Mouse (Mus musculus) midbrain, embryonic 10.5 days (tissue): ENCODE measurements at regions not wholly inside any gene's neighbourhood (a gene's known extent, or its start where the extent isn't known, plus 50 kb on each side); places are given as distances from the start of the nearest gene placed in this dataset.
A peak's percentile ranks its signal among the peaks of the same experiment; 100 is the strongest.

Experiments used
- DNase-seq: peaks from one replicate; pipeline ENCODE4 v3.0.0-alpha.2; 2017; ENCODE audit warnings: low spot score
- H3K27ac ChIP-seq: fragments of 300-500 bp; sonication (generic); replicated peaks from 2 replicates; pipeline ENCODE4 v1.5.1; 2016; ENCODE audit warnings: mild to moderate bottlenecking
- H3K27me3 ChIP-seq: fragments of 300-500 bp; sonication (generic); 2 replicates; pipeline ENCODE4 v1.6.1; 2016; ENCODE audit warnings: low read depth, mild to moderate bottlenecking; ENCODE audit not compliant: poor library complexity, severe bottlenecking
- H3K36me3 ChIP-seq: fragments of 300-500 bp; sonication (generic); 2 replicates; pipeline ENCODE4 v1.6.1; 2016; ENCODE audit warnings: mild to moderate bottlenecking, moderate library complexity
- H3K4me1 ChIP-seq: fragments of 300-500 bp; sonication (generic); 2 replicates; pipeline ENCODE4 v1.6.1; 2016
- H3K4me3 ChIP-seq: fragments of 300-500 bp; sonication (generic); 2 replicates; pipeline ENCODE4 v1.5.1; 2016; ENCODE audit warnings: mild to moderate bottlenecking, moderate library complexity
- H3K9me3 ChIP-seq: fragments of 300-500 bp; sonication (generic); replicated peaks from 2 replicates; pipeline ENCODE4 v1.6.1; 2016; ENCODE audit warnings: mild to moderate bottlenecking
- WGBS: fragments of 180-500 bp; shearing (Covaris S2); methylation state at CpG from one replicate; pipeline ENCODE4 v1.1.7; 2016; 5-methylcytosine and 5-hydroxymethylcytosine counted together

- Histone ChIP-seq H3K36me3 (no peaks in the 10 kb centered on the region), H3K4me1 (no peaks in the 10 kb centered on the region), H3K27me3 (no peaks in the 10 kb centered on the region), H3K27ac (no peak overlapping the region), H3K9me3 (no peaks in the 10 kb centered on the region), H3K4me3 (no peak overlapping the region)
- 91% methylated on average over 9 of the region's 9 CpGs for WGBS
- no peak for DNase-seq
Measured at GRCm38 (mm10) chr6:32739162-32739745, 151.3 kb upstream of the Plxna4 start.

GRCm38 (mm10) chr6:32728706-32729105 lies 140.7 kb upstream of the Plxna4 start:
- no peaks in the 10 kb centered on the region for H3K36me3 ChIP-seq
- 21% methylated on average over 2 of the region's 2 CpGs for WGBS
- H3K4me1 ChIP-seq = peaks cover 6% of the 10 kb centered on the region
- H3K27ac ChIP-seq = no peak overlapping the region
- H3K4me3 ChIP-seq = no peak overlapping the region
- H3K9me3 ChIP-seq = no peaks in the 10 kb centered on the region
- DNase-seq = no peak
- H3K27me3 ChIP-seq = no peaks in the 10 kb centered on the region

GRCm38 (mm10) chr6:32726571-32726970 lies 138.6 kb upstream of the Plxna4 start:
- Histone ChIP-seq H3K4me1 (peaks cover 6% of the 10 kb centered on the region), H3K27ac (no peak overlapping the region), H3K4me3 (no peak overlapping the region), H3K36me3 (no peaks in the 10 kb centered on the region), H3K27me3 (no peaks in the 10 kb centered on the region), H3K9me3 (no peaks in the 10 kb centered on the region)
- no peak for DNase-seq

GRCm38 (mm10) chr6:32717860-32718259 lies 129.9 kb upstream of the Plxna4 start:
- Histone ChIP-seq H3K27me3 (peaks cover 18% of the 10 kb centered on the region), H3K36me3 (no peaks in the 10 kb centered on the region), H3K9me3 (no peaks in the 10 kb centered on the region), H3K27ac (no peak overlapping the region), H3K4me1 (no peaks in the 10 kb centered on the region), H3K4me3 (no peak overlapping the region)
- DNase-seq = no peak
- 89% methylated on average over 5 of the region's 5 CpGs for whole genome bisulfite sequencing

GRCm38 (mm10) chr6:32715137-32715536 lies 127.1 kb upstream of the Plxna4 start:
- no peak for DNase-seq
- Histone ChIP-seq H3K27ac (no peak overlapping the region), H3K36me3 (no peaks in the 10 kb centered on the region), H3K4me1 (peaks cover 22% of the 10 kb centered on the region), H3K27me3 (peaks cover 33% of the 10 kb centered on the region), H3K4me3 (no peak overlapping the region), H3K9me3 (no peaks in the 10 kb centered on the region)
- 86% methylated on average over 1 of the region's 1 CpGs for WGBS

- peaks cover 27% of the 10 kb centered on the region for H3K4me1 ChIP-seq
- no peaks in the 10 kb centered on the region for H3K9me3 ChIP-seq
- H3K4me3 ChIP-seq = no peak overlapping the region
- WGBS = 6% methylated on average over 10 of the region's 10 CpGs
- H3K27ac ChIP-seq = no peak overlapping the region
- peak; percentile 73 for DNase-seq
- H3K36me3 ChIP-seq = no peaks in the 10 kb centered on the region
- peaks cover 51% of the 10 kb centered on the region for H3K27me3 ChIP-seq
Measured at GRCm38 (mm10) chr6:32710208-32710607, 122.2 kb upstream of the Plxna4 start.

- H3K4me1 ChIP-seq = peaks cover 27% of the 10 kb centered on the region
- no peak overlapping the region for H3K27ac ChIP-seq
- no peak for DNase-seq
- H3K4me3 ChIP-seq = no peak overlapping the region
- H3K27me3 ChIP-seq = peaks cover 51% of the 10 kb centered on the region
- H3K9me3 ChIP-seq = no peaks in the 10 kb centered on the region
- H3K36me3 ChIP-seq = no peaks in the 10 kb centered on the region
- 92% methylated on average over 8 of the region's 8 CpGs for WGBS
Measured at GRCm38 (mm10) chr6:32709566-32709965, 121.6 kb upstream of the Plxna4 start.

- Histone ChIP-seq H3K27me3 (peaks cover 29% of the 10 kb centered on the region), H3K4me3 (no peak overlapping the region), H3K9me3 (no peaks in the 10 kb centered on the region), H3K4me1 (peaks cover 27% of the 10 kb centered on the region), H3K27ac (no peak overlapping the region), H3K36me3 (no peaks in the 10 kb centered on the region)
- DNase-seq = no peak
- WGBS = 66% methylated on average over 1 of the region's 1 CpGs
Measured at GRCm38 (mm10) chr6:32707417-32707816, 119.4 kb upstream of the Plxna4 start.

- Histone ChIP-seq H3K27me3 (peaks cover 24% of the 10 kb centered on the region), H3K4me3 (no peak overlapping the region), H3K27ac (no peak overlapping the region), H3K4me1 (peaks cover 18% of the 10 kb centered on the region), H3K9me3 (no peaks in the 10 kb centered on the region), H3K36me3 (no peaks in the 10 kb centered on the region)
- WGBS = 13% methylated on average over 1 of the region's 1 CpGs
- DNase-seq = no peak
Measured at GRCm38 (mm10) chr6:32706376-32706775, 118.4 kb upstream of the Plxna4 start.

- Histone ChIP-seq H3K27me3 (peaks cover 4% of the 10 kb centered on the region; the same call in 1 of the 2 replicates), H3K4me1 (no peaks in the 10 kb centered on the region), H3K4me3 (no peak overlapping the region), H3K36me3 (no peaks in the 10 kb centered on the region), H3K9me3 (no peaks in the 10 kb centered on the region), H3K27ac (no peak overlapping the region)
- WGBS = 91% methylated on average over 8 of the region's 8 CpGs
- DNase-seq = no peak
Measured at GRCm38 (mm10) chr6:32703466-32703865, 115.5 kb upstream of the Plxna4 start.

GRCm38 (mm10) chr6:32702245-32702791 lies 114.3 kb upstream of the Plxna4 start:
- Histone ChIP-seq H3K9me3 (no peaks in the 10 kb centered on the region), H3K4me1 (no peaks in the 10 kb centered on the region), H3K4me3 (no peak overlapping the region), H3K27me3 (no peaks in the 10 kb centered on the region), H3K36me3 (no peaks in the 10 kb centered on the region), H3K27ac (no peak overlapping the region)
- no peak for DNase-seq
- WGBS = 93% methylated on average over 11 of the region's 11 CpGs

GRCm38 (mm10) chr6:32699811-32700210 lies 111.8 kb upstream of the Plxna4 start:
- Histone ChIP-seq H3K4me3 (no peak overlapping the region), H3K36me3 (no peaks in the 10 kb centered on the region), H3K4me1 (no peaks in the 10 kb centered on the region), H3K27ac (no peak overlapping the region), H3K27me3 (no peaks in the 10 kb centered on the region), H3K9me3 (no peaks in the 10 kb centered on the region)
- no peak for DNase-seq
- WGBS = 93% methylated on average over 1 of the region's 1 CpGs

- Histone ChIP-seq H3K27ac (no peak overlapping the region), H3K27me3 (no peaks in the 10 kb centered on the region), H3K9me3 (no peaks in the 10 kb centered on the region), H3K36me3 (no peaks in the 10 kb centered on the region), H3K4me1 (no peaks in the 10 kb centered on the region), H3K4me3 (no peak overlapping the region)
- WGBS = 79% methylated on average over 3 of the region's 3 CpGs
- no peak for DNase-seq
Measured at GRCm38 (mm10) chr6:32697771-32698270, 109.8 kb upstream of the Plxna4 start.
